Mouse (Mus musculus) heart, embryonic 16.5 days (tissue): ENCODE results near the gene Gm20517. TPM values are rescaled to one million over a fixed set of nuclear protein-coding genes. Genes with fewer than 3 reads are reported as not detected.

Experiments used
- ATAC-seq: fragments of 200-750 bp; cut with Nextera tagmentation; replicated peaks from 2 replicates; pipeline ENCODE4 v1.8.0; 2017; ENCODE audit warnings: moderate number of reproducible peaks; ENCODE audit not compliant: insufficient read depth, low FRiP score; ENCODE audit errors: extremely low read depth
- H3K27ac ChIP-seq: fragments of 300-500 bp; sonication (generic); 2 replicates; pipeline ENCODE4 v1.5.1; 2014; ENCODE audit warnings: mild to moderate bottlenecking, low read length, control low read depth, moderate library complexity
- H3K27me3 ChIP-seq: fragments of 300-500 bp; sonication (generic); 2 replicates; pipeline ENCODE4 v1.6.1; 2014; ENCODE audit warnings: low read length, mixed read lengths; ENCODE audit not compliant: control insufficient read depth, insufficient read depth
- H3K36me3 ChIP-seq: fragments of 300-500 bp; sonication (generic); 2 replicates; pipeline ENCODE4 v1.6.1; 2014; ENCODE audit not compliant: control insufficient read depth, insufficient read depth
- H3K4me1 ChIP-seq: fragments of 300-500 bp; sonication (generic); 2 replicates; pipeline ENCODE4 v1.6.1; 2014; ENCODE audit warnings: low read length, mixed read lengths; ENCODE audit not compliant: control insufficient read depth, insufficient read depth
- H3K4me2 ChIP-seq: fragments of 300-500 bp; sonication (generic); 2 replicates; pipeline ENCODE4 v1.6.1; 2014; ENCODE audit warnings: low read depth, mild to moderate bottlenecking, control low read depth, low read length
- H3K4me3 ChIP-seq: fragments of 300-500 bp; sonication (generic); 2 replicates; pipeline ENCODE4 v1.5.1; 2014; ENCODE audit warnings: mild to moderate bottlenecking, control low read depth, low read length
- H3K9ac ChIP-seq: fragments of 300-500 bp; sonication (generic); 2 replicates; pipeline ENCODE4 v1.6.1; 2014; ENCODE audit warnings: low read length, control low read depth
- H3K9me3 ChIP-seq: fragments of 300-500 bp; sonication (generic); replicated peaks from 2 replicates; pipeline ENCODE4 v1.6.1; 2016; ENCODE audit warnings: low read length; ENCODE audit not compliant: control insufficient read depth
- WGBS: fragments of 180-500 bp; shearing (Covaris S2); extraction: QIAGEN DNeasy Blood & Tissue Kit; methylation state at CpG from one replicate; pipeline ENCODE4 v1.1.7; 2014; 5-methylcytosine and 5-hydroxymethylcytosine counted together
- polyA plus RNA-seq: library from polyadenylated mRNA; unstranded; fragments of >200 nt; fragmentation: Nextera tagmentation; extraction: Ambion mirVana; gene quantifications from 2 replicates; pipeline ENCODE4 v1.2.1, GENCODE M21; 2015

Gm20517 gene
- polyA plus RNA-seq, 1 experiment from 2014 or later = 1.0 TPM

DNA sequence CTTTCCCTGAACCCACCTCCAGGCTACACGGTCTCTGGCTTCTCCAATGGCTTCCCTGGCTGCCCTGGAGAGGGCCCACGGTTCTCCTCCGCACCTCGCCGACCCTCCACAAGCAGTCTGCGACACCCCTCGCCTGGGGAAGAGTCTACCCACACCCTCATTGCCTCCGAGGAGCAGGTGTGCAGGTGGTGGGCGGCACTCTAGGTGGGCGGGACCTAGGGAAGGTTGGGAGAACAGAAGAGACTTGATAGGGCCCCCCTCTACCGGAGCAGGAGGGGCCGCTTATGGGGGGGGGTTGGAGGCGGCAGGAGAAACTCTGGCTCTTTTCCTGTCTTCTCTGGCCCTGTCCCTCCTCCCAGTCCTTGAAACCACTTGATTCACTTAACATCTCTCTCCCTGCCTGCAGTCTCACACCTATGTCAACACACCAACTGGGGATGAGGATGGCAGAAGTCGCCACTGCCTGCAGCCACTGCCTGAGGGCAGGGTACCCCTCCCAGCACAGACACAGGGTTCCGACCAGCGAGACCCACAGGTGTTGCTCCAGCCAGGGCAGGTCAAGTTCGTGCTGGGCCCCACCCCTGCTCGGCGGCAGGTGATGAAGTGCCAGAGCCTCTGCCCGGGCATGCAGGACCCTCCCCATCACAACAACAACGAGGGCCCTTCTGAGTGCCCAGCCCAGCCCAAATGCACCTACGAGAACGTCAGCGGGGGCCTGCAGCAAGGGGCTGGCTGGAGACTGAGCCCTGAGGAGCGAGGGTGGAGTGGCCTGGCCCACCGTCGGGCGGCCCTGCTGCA lies 91.4 kb downstream of the Gm20517 start:
- Histone ChIP-seq H3K27me3 (peaks cover 3% of the 10 kb centered on the region), H3K9ac (no peak overlapping the region), H3K4me1 (no peaks in the 10 kb centered on the region), H3K4me2 (no peak overlapping the region), H3K27ac (no peak overlapping the region), H3K9me3 (no peaks in the 10 kb centered on the region), H3K36me3 (peaks cover 6% of the 10 kb centered on the region; the same call in 1 of the 2 replicates), H3K4me3 (no peak overlapping the region)
- no peak for ATAC-seq
- 45% methylated on average over 28 of the region's 28 CpGs for WGBS

- WGBS = 38% methylated on average over 20 of the region's 20 CpGs
- Histone ChIP-seq H3K9me3 (no peaks in the 10 kb centered on the region), H3K27me3 (peaks cover 3% of the 10 kb centered on the region), H3K4me3 (no peak overlapping the region), H3K9ac (no peak overlapping the region), H3K4me1 (no peaks in the 10 kb centered on the region), H3K4me2 (no peak overlapping the region), H3K36me3 (peaks cover 6% of the 10 kb centered on the region; the same call in 1 of the 2 replicates), H3K27ac (no peak overlapping the region)
- no peak for ATAC-seq
These were observed 92.2 kb downstream of the Gm20517 start for GRCm38 (mm10) chr17:47703556-47703955.

DNA sequence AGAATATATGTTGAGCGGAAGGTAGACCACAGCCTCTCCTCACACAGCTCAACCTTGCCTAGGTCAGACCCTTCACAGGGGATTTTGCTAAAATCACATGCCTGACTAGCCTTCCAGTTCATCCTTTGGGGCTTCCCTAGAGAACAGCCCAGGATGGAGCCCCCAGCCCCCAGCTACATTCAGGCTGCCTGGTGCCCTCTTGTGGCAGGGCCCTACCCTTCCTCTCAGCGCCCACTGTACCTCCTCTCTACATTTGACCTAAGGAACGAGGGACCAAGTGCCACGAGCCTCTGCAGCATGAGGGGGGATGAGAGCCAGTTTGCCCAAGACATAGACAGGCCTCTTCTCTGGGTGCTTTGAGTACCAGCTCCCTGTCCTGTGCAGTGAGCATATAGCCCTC lies 93.3 kb downstream of the Gm20517 start:
- WGBS = 82% methylated on average over 4 of the region's 4 CpGs
- no peak for ATAC-seq
- Histone ChIP-seq H3K9ac (no peak overlapping the region), H3K27me3 (peaks cover 3% of the 10 kb centered on the region), H3K9me3 (no peaks in the 10 kb centered on the region), H3K4me1 (no peaks in the 10 kb centered on the region), H3K4me2 (no peak overlapping the region), H3K4me3 (no peak overlapping the region), H3K36me3 (peaks cover 6% of the 10 kb centered on the region; the same call in 1 of the 2 replicates), H3K27ac (no peak overlapping the region)

GRCm38 (mm10) chr17:47706196-47706595 lies 94.8 kb downstream of the Gm20517 start:
- peaks cover 3% of the 10 kb centered on the region for H3K27me3 ChIP-seq
- 0 out of 2 replicates have a peak, but pooled peaks have one; percentile 38 for ATAC-seq

DNA sequence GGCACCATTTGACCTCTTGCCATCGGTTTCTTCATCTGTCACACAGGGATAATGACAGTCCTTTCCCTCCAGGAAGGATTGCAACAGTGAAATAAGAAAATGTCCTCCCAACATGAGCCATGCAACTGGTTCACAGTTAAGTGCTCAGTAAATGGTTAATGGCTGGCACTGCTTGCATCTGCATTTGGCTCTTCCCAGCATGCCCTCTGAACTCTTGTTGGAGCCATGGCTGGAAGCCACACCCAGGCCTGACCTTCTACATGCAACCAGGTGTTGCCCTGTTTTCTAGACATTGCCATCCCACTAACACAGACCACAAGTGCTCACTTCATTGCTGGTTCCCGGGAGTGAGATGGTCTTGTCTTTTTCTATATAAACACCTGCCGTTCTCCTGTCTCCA lies 96.6 kb downstream of the Gm20517 start:
- no peaks in the 10 kb centered on the region for H3K9me3 ChIP-seq
- no peak overlapping the region for H3K4me2 ChIP-seq
- H3K27ac ChIP-seq = no peak overlapping the region
- H3K4me1 ChIP-seq = no peaks in the 10 kb centered on the region
- WGBS = 81% methylated on average over 3 of the region's 3 CpGs
- H3K4me3 ChIP-seq = no peak overlapping the region
- H3K36me3 ChIP-seq = peaks cover 2% of the 10 kb centered on the region; the same call in 1 of the 2 replicates
- ATAC-seq = no peak
- H3K9ac ChIP-seq = no peak overlapping the region
- peaks cover 3% of the 10 kb centered on the region for H3K27me3 ChIP-seq

More at GRCm38 (mm10) chr17:47706196-47706595, 94.8 kb downstream of the Gm20517 start:
- 73% methylated on average over 1 of the region's 1 CpGs for WGBS
- H3K4me2 ChIP-seq = no peak overlapping the region
- no peaks in the 10 kb centered on the region for H3K9me3 ChIP-seq
- no peak overlapping the region for H3K9ac ChIP-seq
- H3K27ac ChIP-seq = no peak overlapping the region
- H3K4me1 ChIP-seq = no peaks in the 10 kb centered on the region
- no peak overlapping the region for H3K4me3 ChIP-seq
- H3K36me3 ChIP-seq = peaks cover 6% of the 10 kb centered on the region; the same call in 1 of the 2 replicates

DNA sequence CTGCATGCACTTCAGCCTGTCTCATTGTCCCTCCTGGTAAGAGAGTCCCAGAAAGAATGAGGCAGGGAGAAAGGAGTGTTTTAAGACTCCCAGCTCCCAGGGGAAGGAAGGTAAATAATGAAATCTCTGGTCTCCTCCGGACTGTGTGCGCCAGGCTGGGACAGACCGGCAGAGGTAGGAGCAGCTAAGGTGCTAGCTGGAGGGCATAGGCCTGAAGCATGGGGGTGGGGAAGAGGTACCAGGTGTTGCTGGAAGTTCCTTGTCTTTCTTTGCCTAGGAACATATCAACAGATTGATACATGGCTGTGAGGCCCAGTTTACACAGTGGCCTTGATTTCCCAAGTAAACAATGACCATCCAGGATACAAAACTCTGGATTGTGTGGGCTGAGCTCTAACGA lies 97.6 kb downstream of the Gm20517 start:
- Histone ChIP-seq H3K9ac (no peak overlapping the region), H3K36me3 (no peaks in the 10 kb centered on the region), H3K4me1 (no peaks in the 10 kb centered on the region), H3K4me3 (no peak overlapping the region), H3K9me3 (no peaks in the 10 kb centered on the region), H3K4me2 (no peak overlapping the region), H3K27ac (no peak overlapping the region), H3K27me3 (no peaks in the 10 kb centered on the region; the same call in none of the 2 replicates)
- 62% methylated on average over 4 of the region's 4 CpGs for WGBS
- no peak for ATAC-seq

GRCm38 (mm10) chr17:47710036-47710435 lies 98.6 kb downstream of the Gm20517 start:
- Histone ChIP-seq H3K4me2 (no peak overlapping the region), H3K9me3 (no peaks in the 10 kb centered on the region), H3K4me3 (no peak overlapping the region), H3K36me3 (no peaks in the 10 kb centered on the region), H3K4me1 (no peaks in the 10 kb centered on the region), H3K27ac (no peak overlapping the region), H3K27me3 (no peaks in the 10 kb centered on the region; the same call in 1 of the 2 replicates), H3K9ac (no peak overlapping the region)
- 58% methylated on average over 3 of the region's 3 CpGs for WGBS
- no peak for ATAC-seq

DNA sequence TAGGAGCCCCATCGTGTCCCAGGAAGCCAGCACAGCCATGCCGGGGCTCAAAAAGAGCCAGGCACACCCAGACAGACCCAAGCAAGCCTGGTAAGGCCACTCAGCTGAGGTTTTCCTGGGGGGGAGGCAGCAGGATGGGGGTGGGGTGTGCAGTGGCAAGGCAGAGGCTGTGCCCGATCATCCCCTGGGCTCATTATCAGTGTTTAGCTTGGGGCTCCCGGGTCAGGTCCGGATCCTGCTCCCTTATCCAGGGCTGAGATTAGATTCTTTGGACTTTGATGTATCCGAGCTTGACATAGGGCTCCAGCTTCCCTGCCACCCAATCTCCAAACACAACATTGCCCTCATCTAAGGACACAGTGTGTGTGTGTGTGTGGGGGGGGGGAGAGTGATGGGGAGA lies 100.5 kb downstream of the Gm20517 start:
- no peak overlapping the region for H3K4me3 ChIP-seq
- no peak overlapping the region for H3K27ac ChIP-seq
- no peak for ATAC-seq
- H3K27me3 ChIP-seq = no peaks in the 10 kb centered on the region; the same call in 1 of the 2 replicates
- H3K9ac ChIP-seq = no peak overlapping the region
- H3K4me1 ChIP-seq = no peaks in the 10 kb centered on the region
- no peaks in the 10 kb centered on the region for H3K9me3 ChIP-seq
- no peaks in the 10 kb centered on the region for H3K36me3 ChIP-seq
- 21% methylated on average over 6 of the region's 6 CpGs for WGBS
- H3K4me2 ChIP-seq = no peak overlapping the region

DNA sequence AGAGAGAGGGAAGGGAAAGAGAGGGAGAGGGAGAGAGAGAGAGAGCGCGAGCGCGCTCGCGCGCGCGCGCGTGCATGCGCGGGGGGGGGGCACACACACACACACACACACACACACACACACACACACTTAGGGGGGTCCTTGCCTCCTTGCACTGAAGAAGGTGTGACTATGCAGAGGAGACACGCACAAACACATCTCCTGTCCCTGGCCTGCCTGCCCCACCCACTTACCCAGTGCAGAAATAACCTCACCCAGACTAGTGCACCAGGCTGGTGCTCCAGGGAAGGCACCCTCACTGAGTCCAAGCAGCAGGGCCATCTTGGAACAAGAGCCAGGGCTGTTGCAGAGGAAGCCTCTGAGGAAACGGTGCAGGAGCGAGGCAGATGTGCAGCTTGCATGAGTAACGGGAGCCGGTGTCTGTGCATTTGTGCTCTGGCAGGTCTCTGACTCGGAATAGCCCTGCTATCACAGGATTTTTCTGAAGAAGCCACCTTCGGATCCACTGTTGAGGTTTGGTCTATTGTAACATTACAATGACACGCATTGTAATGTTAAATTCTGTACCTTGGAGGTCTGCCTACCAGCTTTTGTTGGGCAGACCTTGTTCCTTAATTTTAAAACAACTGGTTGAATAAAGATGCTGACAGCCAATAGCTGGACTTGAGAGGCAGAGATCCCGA lies 101.6 kb downstream of the Gm20517 start:
- no peak for ATAC-seq
- 45% methylated on average over 21 of the region's 22 CpGs for WGBS

More for the DNA sequence above, 101.6 kb downstream of the Gm20517 start:
- no peaks in the 10 kb centered on the region for H3K9me3 ChIP-seq
- no peaks in the 10 kb centered on the region for H3K36me3 ChIP-seq
- H3K27me3 ChIP-seq = no peaks in the 10 kb centered on the region
- H3K4me1 ChIP-seq = no peaks in the 10 kb centered on the region
- H3K4me2 ChIP-seq = no peak overlapping the region
- no peak overlapping the region for H3K4me3 ChIP-seq
- no peak overlapping the region; the same call in 1 of the 2 replicates for H3K9ac ChIP-seq
- H3K27ac ChIP-seq = no peak overlapping the region
